Mouse (Mus musculus) thymus, adult 2 months (tissue): Measurements from ENCODE around the gene Efnb2.

ENCODE experiments used
- CTCF ChIP-seq: fragments of 200-500 bp; IDR thresholded peaks from 2 replicates; pipeline ENCODE4 v1.5.1; 2012; ENCODE audit warnings: mild to moderate bottlenecking, control low read depth, low read length, moderate library complexity, borderline replicate concordance; ENCODE audit not compliant: control insufficient read depth, poor library complexity, insufficient read depth; ENCODE audit errors: extremely low read depth
- POLR2A ChIP-seq: fragments of 200-500 bp; IDR thresholded peaks from 2 replicates; pipeline ENCODE4 v1.6.1; 2012; ENCODE audit warnings: mild to moderate bottlenecking, low read length, control low read depth, moderate library complexity; ENCODE audit not compliant: control insufficient read depth, poor library complexity, insufficient read depth; ENCODE audit errors: extremely low read depth

DNA sequence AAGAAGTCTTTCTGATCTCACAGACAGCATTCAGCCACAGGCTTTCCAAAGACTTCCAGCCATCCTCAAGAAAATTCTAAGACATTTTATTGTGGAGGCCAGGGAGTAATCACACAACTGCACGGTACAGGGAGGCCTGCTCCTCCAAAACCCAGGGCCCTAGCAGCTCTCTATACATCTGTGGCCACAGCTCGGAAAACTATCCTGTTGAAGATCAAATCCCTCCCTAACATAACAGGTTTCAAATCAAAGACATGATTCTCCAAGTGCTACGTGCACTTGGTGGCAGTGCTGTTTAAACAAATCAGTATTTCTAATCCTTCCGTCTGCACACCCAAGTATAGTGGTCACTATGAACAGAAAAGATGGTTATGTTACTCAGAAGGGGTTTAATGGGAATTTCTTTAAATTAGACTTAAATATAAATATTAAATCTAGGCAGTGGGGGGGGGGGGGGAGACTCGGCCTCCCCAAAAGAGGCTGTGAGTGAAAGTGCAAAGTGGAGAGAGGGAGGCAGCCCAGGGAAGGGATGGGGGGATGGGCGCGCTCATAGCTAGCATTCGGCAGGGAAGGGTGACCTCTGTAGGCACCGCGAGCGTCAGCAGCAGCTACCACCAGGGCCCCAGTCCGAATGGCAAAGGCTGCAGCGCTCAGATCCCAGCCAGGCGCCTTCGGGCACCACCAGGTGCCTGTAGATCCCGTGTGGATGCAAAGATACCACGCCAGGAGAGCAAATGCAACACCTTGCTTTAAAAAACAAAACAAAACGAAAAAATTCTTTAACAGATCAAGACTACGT, 2.4 kb downstream of the Efnb2 start:
- TF ChIP-seq CTCF (no peak), POLR2A (no peak)
